Mouse (Mus musculus) heart, postnatal 25 days (tissue): Measurements from ENCODE around the gene Awat1. TPM values are rescaled to one million over a fixed set of nuclear protein-coding genes. Genes with fewer than 3 reads are reported as not detected.

ENCODE experiments used
- DNase-seq: peaks from one replicate; pipeline ENCODE4 v3.0.0; 2022; ENCODE audit warnings: low spot score
- intact Hi-C: fragments of 180-260 bp; cut with DNase I; formaldehyde crosslinking; loops from one replicate; pipeline ENCODE4 v1.15.1; 2025
- total RNA-seq, 2 experiments: library from RNA; stranded (reverse); gene quantifications; 2 replicates each; pipeline ENCODE4 v1.2.3; 2021

Gene Awat1
- not detected for total RNA-seq

DNA sequence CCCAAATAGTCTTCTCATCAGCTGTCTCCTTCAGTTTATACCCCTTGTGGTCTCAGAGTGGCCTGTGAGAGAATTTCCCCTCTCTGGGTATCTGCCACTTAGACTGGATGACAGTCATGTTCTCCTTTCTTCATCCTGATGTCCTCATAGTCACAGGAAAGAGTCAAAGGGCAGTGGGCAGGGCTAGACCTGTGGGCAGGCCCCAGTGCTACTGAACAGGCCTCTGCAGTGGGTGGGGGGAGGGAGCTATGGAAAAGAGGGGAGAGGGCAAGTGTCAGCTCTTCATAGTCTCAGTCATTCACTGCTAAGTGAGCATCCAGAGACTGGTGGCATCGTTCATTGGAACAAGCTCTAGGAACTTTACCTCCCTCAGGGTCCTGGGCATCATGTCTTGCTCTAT, at the start of gene Awat1:
TSS of gene Awat1 (plus strand) at position 301 of the 400 bp plus-strand sequence.
- DNase-seq = no peak
- intact Hi-C loops = no loop called here

GRCm38 (mm10) chrX:100524471-100524870, 47.6 kb upstream of the Awat1 start, which contains the start of gene Dgat2l6:
Gene Dgat2l6 (plus strand): TSS chrX:100524838.
- DNase-seq = no peak
- intact Hi-C loops = no loop called here

- intact Hi-C loops = no loop called here
- DNase-seq = no peak
These were observed 16.0 kb upstream of the Awat1 start for GRCm38 (mm10) chrX:100556026-100556425.

DNA sequence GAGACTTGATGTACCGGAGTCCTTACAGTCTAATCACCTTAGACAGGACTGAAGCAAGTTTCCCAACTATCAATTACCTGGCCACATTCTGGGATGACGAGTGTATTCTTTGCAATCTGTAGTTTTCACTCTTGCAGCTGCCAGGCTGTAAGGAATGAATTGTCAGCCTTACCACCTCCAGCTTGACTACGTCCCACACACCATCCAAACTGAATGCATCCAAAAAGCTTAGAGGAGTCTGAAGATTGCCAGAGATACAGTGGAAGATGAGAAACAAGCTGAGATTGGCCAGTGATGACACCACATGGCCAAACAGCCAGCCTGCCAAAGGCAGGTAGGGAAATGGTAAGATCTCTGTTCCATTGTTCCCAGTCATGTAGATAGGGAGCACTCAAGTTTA, 6.4 kb upstream of the Awat1 start:
- intact Hi-C loops = no loop called here
- no peak for DNase-seq

DNA sequence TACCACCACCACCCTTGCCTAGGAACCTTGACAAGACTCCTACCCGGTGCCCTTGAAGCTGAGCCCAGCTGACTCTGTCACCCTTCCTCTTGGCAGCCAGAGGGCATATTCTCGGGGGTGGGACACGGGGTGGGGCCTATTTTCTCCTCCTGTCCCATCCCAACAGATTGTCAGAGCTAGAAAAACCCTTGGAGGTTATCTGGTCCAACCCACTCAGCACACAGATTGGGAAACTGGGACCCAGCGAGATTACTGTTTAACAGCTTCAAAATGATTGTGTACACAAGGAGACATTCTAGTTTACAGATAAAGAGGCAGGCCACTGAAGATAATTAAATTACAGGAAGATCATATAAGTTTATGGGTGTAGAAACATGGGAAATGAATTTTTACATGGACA, 22.7 kb downstream of the Awat1 start, which contains the start of gene P2ry4:
TSS of gene P2ry4 (minus strand) at position 79 of the 400 bp plus-strand sequence.
- intact Hi-C loops = no loop called here
- DNase-seq = no peak

DNA sequence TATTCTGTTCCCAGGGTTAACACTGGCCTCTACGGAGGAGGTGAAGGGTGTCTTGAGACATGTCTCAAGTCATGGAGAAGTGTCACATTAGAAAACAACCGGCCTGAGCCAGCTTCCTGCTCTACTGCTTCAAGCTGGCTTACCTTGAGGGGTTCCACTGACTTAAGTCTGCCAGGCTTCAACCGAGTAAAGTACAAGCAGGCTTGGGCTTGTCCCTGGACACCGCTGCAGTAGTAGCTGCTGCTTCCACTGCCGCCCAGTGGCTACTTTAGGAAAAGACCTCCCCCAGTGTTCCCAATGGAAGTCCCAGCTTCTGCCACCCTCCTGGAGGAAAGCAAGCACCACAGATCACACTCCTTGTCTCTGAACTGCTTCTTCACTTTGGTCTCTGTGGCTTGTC, 25.4 kb downstream of the Awat1 start:
- intact Hi-C loops = no loop called here
- no peak for DNase-seq

DNA sequence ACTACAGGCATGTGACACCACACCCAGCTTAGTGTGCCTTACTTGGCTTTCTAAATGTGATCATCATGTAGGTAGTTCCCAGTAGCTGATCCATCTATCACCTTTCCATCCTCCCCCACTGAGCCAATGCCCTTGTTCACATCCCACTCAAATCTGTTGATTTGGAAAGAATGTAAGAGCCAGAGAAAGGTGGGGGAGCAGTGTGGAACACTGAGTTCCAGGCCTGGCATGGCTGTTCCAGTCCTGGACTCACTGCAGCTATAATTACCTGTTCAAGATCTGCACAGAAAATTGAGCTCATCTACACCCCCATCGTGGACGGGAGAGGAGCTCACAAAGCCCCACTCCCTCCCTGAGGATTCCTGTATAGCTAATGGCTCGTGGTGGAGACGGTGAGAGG, 27.7 kb downstream of the Awat1 start:
- no peak for DNase-seq
- intact Hi-C loops = no loop called here

DNA sequence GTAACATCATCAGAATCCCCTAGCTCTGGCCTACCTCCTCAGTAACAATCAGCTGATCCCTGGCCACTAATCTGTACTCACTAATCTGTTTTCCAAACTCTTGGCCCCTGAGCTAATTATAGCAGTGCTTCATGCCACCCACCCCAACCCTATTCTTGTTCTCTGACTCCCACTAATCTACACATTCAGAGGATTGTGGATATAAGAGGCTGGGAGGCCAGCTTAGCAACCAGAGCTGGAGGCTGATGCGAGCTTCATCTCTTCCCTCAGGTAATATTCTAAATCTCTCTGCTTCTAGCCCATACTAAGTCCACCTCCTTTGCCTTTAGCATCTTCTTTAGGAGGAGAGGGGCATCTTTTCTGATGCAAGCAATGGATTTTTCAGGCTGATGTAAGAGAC, 33.3 kb downstream of the Awat1 start, which contains the start of gene Arr3:
TSS of gene Arr3 (plus strand) at position 184 of the 400 bp plus-strand sequence.
- intact Hi-C loops = no loop called here
- no peak for DNase-seq

- no peak for DNase-seq
- intact Hi-C loops = no loop called here
These were observed 46.4 kb downstream of the Awat1 start for GRCm38 (mm10) chrX:100618488-100618887.

DNA sequence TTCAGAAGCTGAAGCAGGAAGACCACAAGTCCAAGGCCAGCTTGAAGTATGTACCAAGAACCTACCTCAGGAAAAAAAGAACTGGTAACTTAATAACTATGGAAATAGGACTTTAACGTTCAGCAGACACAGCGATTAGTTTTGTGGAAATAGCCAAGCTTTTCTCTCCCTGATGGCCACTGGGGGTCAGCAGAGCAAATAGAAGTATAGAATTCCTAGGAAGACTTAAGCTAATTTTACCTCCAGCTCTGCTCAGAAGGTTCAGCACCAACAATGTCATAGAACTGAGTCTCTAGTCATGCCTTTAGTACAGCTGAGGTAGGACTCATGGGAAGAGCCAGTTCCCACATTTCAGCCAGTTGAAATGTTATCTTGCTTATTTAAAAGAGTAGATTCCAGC, 49.3 kb downstream of the Awat1 start:
- DNase-seq = no peak
- intact Hi-C loops = loop anchor here (1.0 kb wide), 1 partner anchor 117 kb away; no protein-coding TSS in a partner anchor

DNA sequence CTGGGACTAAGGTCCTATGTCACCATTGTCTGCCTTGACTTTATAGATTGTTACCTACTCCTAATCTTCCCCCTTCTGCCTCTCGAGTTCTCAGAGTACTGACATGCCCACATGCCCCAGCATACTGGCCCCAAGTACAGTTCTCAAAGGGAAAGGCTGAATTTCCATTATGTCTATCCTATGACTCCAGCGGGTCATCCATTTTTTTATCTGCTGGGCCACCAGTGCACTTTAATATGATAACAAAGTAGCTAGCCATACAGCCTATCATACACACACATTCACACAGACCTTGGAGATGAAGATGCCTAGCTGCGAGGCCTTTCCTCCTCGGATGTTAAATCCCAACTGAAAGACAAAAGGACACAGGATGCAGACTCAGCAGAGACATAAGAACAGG, 52.2 kb downstream of the Awat1 start:
- no peak for DNase-seq
- intact Hi-C loops = no loop called here

DNA sequence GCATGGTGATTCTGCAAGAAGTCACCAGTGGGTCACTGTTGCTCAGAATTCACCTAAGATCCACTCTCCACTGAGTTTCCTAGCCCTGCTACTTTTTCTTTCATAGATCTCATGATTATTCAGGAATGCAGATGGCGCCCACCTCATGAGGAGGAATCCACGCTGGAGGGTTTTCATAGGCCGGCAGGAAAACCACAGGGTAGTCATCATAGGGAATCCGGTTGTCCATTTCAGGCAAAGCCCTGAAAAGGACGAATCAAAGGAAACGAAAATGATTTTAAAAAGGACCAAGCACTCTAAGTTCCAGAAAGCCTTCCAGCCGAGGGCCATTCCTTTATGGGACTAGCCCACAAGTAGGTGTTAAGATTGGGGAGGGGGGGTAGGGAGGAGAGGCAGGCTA, 53.1 kb downstream of the Awat1 start:
- DNase-seq = no peak
- intact Hi-C loops = no loop called here

DNA sequence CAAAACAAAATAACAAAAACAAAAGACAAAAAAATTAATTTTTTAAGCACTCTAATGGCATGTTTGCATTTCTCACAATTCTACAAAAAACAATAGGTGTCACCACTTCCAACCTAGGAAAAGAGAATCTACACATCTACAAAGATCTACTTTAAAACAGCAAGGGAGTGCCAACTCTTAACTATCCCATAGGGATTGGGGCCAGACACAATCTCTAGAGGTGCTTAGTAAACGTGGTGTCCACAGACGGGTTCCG, 53.4 kb downstream of the Awat1 start, which contains the start of gene Kif4:
TSS of gene Kif4 (plus strand) at position 192 of the 256 bp plus-strand sequence.
- DNase-seq = no peak
- intact Hi-C loops = no loop called here

- DNase-seq = peak; percentile 86
- intact Hi-C loops = no loop called here
These were observed 54.0 kb downstream of the Awat1 start, which contains the start of gene Pdzd11 for GRCm38 (mm10) chrX:100625802-100626793. Gene Pdzd11 (minus strand): TSS chrX:100626568.

Other genes starting within 250 kb of the Awat1 start
- not detected for gene Otud6a, start 143.2 kb upstream of the Awat1 start, total RNA-seq
- gene Awat2, start 129.5 kb upstream of the Awat1 start, total RNA-seq = not detected
- gene Igbp1, start 78.0 kb upstream of the Awat1 start, total RNA-seq = 10 to 100 TPM; 37.5 to 39.7 TPM
- not detected for gene Dgat2l6, start 47.4 kb upstream of the Awat1 start, total RNA-seq
- gene P2ry4, start 22.6 kb downstream of the Awat1 start, total RNA-seq = not detected
- not detected for gene Arr3, start 33.2 kb downstream of the Awat1 start, total RNA-seq
- under 1 TPM; 0.55 to 0.59 TPM for gene Kif4, start 53.5 kb downstream of the Awat1 start, total RNA-seq
- gene Pdzd11, start 54.3 kb downstream of the Awat1 start, total RNA-seq = 10 to 100 TPM; 25.9 to 27.1 TPM
- not detected for gene Gdpd2, start 157.6 kb downstream of the Awat1 start, total RNA-seq
- gene Dlg3, start 195.5 kb downstream of the Awat1 start, total RNA-seq = 1 to 10 TPM; 3.2 to 3.4 TPM